Mouse (Mus musculus): ENCODE results near the gene Rpf2.

The Rpf2 gene

DNA sequence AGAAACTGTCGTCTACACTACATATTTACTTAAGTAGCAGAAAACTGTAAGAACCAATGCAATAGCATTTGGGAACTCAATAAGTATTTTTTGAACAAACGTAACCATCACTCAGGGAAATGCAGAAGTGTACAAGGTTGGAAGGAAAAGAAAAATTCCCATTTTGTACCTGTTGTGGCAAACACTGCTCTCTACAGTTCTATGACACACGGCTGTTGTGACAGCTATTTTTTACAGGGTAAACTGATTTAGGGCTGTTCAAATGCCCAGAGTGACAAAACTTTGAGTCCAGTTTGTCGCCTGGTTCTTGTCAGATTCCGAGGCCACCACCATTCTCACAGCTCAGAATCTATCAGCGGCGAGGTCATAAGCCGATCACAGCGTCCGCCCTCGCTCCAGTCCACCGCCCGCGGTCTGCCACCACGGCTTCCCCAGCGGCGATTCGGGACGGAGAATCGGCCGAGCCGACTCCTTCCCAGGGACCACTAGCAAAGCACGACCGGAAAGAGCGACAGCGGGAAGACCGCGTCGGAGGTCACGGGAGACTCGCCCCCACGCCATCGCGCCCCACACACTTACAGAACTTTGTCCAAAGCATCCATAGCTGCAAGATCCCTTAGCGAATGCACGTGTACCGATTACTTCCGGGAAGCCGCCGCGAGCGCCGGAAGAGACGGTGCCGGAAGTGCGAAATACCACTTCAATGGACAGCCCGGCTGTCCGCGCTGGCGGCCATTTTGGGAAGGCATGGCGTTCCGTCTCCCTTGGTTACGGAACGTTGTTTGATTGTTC, at the start of gene Rpf2:
Rpf2 (minus strand) TSS at position 663 of the 792 bp plus-strand sequence.
- no peak for DNase-seq (ENCODE audit: low spot score)

GRCm38 (mm10) chr10:40292640-40293039, 45.8 kb upstream of the Rpf2 start:
- no peak for DNase-seq (ENCODE audit: low spot score)

GRCm38 (mm10) chr10:40286767-40287166, 39.9 kb upstream of the Rpf2 start:
- DNase-seq (ENCODE audit: low spot score) = no peak

DNA sequence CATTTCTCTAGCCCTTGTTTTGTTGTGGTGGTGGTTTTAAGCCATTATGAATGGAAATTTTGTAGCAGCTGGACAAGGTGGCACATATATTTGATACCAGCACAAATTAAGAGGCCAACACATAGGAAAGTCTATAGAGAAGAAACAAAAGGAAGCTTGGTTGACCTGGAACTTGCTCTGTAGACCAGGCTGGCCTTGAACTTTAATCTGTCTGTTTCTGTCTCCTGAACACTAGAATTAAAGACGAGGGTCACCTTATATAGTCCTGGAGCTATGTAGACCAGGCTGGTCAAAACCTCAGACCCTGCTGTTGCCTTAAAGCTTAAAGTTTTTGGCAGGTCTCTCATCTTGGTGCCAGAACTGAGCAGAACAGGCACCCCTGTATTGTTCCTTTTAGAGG, 38.7 kb upstream of the Rpf2 start:
- DNase-seq (ENCODE audit: low spot score) = no peak

DNA sequence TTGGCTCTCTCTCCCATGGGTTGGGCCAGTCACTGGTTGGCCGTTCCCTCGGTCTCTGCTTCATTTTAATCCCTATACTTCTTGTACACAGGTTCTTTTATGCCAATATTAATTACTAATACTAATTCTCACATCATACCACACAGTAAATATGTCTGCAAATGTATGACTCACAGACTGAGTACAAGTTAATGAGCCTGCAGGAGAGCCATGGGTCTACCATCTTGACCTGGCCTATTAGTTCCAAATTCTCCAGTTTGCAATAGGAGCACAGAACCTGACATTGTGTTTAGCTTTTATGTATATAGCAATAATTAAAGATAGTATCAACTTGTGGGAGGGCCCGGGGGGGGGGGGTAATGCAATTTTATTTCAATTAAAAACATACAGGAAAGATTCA, 38.2 kb upstream of the Rpf2 start:
- DNase-seq (ENCODE audit: low spot score) = no peak

DNA sequence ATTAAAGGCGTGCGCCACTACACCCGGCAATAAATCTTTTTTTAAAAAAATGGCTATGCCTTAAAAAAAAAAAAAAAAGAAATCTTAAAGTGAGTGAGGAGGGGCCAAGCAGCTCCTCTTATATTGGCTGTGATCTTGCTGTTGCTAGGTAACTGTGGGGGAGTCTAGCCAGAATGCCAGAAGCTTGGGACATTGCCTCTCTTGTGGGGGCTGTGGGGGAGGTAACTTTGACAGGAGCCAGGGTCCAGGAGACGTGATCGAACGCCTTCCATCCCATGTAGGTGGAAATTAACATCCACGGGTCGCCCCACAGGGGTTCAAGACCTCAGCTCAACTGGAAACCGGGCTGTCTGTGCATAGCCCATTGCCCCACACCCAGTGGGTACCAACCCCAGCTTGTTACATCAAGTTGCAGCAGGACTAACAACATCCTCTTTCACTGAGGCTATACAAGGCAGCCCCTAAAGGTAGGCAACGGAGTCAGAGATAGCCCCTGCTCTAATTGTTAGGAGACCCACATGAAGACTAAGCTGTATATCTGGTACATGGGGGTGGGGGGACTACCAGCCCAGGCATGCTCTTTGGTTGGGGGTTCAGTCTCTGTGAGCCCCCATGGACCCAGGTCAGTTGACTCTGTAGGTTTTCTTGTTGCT, 37.5 kb upstream of the Rpf2 start:
- no peak for DNase-seq (ENCODE audit: low spot score)

- no peak for DNase-seq (ENCODE audit: low spot score)
Observed at GRCm38 (mm10) chr10:40283636-40284035, 36.8 kb upstream of the Rpf2 start.

DNA sequence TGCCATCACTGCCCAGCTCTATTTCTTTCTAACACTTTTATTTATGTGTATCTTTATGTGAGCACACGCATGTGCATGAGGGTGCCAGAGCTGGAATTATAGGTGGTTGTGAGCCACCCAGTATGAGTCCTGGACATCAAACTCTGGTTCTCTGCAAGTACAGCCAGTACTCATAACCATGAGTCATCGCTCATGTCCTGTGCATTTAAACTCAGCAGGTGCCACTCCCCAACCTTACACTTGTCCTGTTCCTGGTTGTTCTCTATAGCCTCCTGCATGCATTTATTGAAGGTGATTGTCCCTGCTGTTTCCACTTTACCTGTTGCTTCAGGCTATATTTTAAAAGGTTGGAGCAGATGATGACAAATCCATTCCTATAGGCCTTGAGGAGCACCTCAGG, 34.7 kb upstream of the Rpf2 start:
- DNase-seq (ENCODE audit: low spot score) = no peak

DNA sequence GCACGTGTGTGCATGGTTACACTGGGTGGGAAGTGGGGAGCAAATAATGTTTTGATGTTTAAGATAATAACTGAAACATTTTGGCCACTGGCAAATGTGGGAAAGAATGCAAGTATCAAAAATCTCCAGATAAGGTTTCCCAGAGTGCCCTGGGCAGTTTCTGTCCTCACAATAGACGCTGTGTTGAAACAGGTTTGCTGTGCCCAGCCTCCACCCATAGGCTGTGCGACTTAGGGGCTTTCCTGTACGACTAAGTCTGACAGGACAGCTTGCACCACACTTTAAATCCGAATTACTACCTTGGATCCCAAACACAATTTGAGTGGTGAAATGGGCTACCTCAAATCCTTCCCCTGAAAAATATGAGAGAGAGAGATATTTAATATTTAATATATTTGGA, 31.5 kb upstream of the Rpf2 start:
- no peak for DNase-seq (ENCODE audit: low spot score)

DNA sequence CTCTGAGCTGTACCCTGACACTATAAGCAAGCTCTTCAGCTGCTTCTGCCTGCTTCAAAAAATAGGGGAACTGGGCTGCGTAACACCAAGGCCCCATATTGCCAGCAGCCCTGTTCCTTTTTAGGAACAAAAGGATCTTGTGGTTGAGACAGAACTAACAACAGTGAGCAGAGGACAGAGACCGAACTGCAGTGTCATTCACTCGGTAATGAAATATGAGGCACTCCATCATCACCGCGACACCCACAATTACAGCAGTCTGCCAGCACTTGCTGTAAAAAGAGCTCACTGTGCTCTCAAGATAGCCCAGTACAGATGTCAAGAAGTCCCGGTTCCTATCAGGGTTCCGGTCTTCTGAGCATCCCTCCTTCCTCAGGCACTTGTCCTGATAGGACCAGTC, 29.2 kb upstream of the Rpf2 start:
- DNase-seq (ENCODE audit: low spot score) = no peak

- DNase-seq (ENCODE audit: low spot score) = no peak
Observed at GRCm38 (mm10) chr10:40273938-40274337, 27.1 kb upstream of the Rpf2 start.

DNA sequence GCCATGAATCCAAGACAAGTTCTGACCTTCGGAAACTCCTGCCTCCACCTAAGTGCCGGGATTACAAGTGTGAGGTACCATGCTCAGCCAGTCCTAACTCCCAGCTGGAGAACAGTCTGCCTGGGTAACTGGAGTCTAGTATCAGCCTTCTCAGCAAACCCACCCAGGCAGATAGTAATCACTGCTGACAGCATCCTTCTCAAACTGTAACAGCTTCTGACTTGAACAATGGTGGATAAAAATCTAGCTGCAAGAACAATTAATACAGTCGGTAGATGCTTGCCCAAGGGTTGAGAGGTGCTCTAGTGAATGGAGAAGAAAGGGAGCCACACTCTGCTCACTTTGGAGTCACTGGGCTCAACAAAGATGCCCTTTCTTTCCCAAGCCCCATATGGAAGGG, 24.4 kb upstream of the Rpf2 start:
- DNase-seq (ENCODE audit: low spot score) = no peak

DNA sequence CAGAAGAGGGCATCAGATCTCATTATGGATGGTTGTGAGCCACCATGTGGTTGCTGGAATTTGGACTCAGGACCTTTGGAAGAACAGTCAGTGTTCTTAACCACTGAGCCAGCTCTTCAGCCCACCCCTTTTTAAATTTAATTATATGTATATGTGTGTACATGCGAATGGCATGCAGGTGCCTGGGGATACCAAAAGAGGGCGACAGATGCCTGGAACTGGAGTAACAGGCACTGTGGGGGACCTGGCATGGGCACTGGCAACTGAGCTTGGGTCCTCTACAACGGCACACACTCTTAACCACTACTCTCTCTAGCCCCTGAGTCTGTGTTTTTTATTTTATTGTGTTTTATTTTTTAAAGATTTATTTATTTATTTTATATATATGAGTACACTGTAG, 18.1 kb upstream of the Rpf2 start:
- DNase-seq (ENCODE audit: low spot score) = no peak

- no peak for DNase-seq (ENCODE audit: low spot score)
Observed at GRCm38 (mm10) chr10:40263691-40264090, 16.9 kb upstream of the Rpf2 start.

DNA sequence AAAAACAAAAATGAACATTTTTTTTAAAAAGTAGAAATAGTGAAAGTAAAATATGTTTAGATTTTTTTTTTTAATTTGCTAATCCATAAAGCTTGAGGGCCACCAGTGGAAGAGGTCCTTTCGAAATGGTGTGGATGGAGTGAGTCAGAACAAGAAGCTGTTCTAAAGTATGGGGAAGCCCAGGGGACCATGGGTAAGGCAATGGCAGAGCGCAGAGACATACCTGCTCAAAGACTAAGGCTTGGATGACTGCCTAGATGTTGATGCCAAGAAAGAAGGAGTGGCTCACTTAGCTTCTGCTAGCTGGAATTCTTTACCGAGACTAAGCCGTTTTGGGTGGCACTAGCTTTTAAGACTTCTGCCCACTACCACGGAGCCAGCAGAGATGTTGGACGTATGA, 15.4 kb upstream of the Rpf2 start:
- DNase-seq (ENCODE audit: low spot score) = no peak

GRCm38 (mm10) chr10:40260305-40260704, 13.5 kb upstream of the Rpf2 start:
- no peak for DNase-seq (ENCODE audit: low spot score)

GRCm38 (mm10) chr10:40259542-40259941, 12.7 kb upstream of the Rpf2 start:
- DNase-seq (ENCODE audit: low spot score) = no peak

DNA sequence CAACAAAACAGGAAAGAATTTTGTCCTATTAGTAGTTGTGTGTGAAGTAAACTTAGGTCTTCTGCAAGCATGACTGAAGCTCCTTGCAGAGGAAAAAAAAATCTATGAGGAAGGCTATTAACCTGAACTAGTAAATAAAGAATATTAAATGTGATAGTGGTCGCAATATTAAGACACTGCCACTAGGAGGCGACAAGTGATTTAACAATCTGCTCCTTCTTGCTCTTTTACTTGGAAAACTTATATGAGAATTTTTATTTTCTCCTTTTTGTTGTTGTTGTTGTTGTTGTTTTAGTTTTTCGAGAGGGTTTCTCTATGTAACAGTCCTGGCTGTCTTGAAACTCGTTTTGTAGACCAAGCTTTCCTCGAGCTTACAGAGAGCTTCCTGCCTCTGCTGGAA, 12.1 kb upstream of the Rpf2 start:
- no peak for DNase-seq (ENCODE audit: low spot score)

- DNase-seq (ENCODE audit: low spot score) = no peak
Observed at GRCm38 (mm10) chr10:40258401-40258966, 11.6 kb upstream of the Rpf2 start.

DNA sequence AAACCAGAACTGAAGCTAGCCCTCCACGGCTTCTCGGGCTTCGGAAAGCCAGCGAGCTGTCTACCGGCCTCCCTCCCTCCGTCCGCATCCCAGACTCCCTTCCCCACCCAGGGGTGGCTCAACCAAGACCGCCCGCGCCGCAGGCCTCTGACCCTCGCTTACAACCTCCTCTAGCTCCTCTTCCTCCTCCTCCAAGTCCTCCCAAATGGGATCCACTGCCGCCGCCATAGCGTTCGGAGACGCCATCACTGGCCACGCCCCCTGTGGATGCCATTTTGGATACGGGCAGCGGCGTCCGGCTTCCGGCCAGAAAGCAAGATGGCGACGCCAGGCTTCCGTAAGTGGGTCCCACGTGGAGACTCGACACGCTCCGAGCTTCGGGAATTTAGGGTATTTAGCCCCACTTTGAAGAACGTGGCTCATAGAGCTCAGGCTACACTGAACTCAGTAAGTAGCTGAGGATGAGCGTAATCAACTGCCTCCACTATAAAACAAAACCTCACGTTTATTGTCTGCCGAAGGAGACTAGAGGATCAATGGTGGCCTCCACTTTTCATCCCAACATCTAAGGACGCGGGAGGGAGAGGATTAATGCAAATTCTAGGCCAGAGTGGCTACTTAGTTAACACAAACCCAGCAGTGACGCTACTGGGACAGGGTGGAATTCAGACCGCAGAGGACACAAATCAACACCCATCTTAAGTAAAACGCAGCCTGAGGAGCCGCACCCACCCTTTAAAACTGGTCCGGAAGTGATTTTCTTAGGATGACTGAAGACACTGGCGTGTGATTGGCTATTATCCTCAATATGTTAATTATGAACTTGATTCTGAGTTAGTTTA, 10.8 kb upstream of the Rpf2 start, which contains the start of gene Gtf3c6:
Gtf3c6 (minus strand) TSS at position 695 of the 842 bp plus-strand sequence.
- peak; percentile 77 for DNase-seq (ENCODE audit: low spot score)

DNA sequence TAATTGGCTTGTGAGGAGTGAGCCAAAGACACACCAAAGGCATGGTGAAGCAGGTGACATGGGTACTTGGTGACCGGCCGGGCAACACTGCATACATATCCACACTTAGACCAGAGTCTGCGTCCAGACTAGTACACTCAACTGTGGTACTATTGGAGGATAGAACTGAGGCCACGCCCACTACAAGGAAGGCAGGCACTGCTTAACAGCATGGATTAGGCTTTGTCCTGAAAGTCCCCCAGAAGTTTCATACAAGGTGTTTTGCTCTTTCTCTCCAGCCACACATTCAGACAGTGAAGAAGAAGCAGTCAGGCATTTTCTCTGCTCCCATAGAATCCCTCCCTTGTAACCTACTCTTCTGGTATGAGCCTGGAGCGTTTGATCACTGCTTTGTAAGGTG, 9.9 kb upstream of the Rpf2 start:
- no peak for DNase-seq (ENCODE audit: low spot score)

DNA sequence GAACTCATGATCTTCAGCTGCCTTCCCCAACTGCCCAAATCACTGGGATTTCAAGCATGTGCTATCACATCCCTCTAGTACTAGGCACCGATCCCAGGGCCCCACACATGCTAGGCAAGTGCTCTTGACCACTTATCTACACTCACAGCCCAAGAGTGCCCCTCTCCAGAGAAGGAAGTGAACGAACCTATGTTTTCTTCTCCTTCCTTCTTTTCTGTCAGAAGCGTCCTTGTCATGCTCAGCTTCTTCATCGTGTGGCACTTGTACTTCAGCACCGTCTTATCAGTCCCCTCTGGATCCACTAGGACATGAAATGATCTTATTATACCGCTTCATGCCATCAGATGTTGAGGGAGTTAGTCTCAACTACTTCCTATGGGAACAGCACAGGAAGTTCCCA, 4.1 kb upstream of the Rpf2 start:
- DNase-seq (ENCODE audit: low spot score) = no peak

All from urinary bladder, postnatal 10 days (tissue).